Mouse (Mus musculus) stomach, embryonic 15.5 days (tissue): Measurements from ENCODE around the gene Pomt2. TPM values are rescaled to one million over a fixed set of nuclear protein-coding genes. Genes with fewer than 3 reads are reported as not detected.

ENCODE experiments used
- ATAC-seq: fragments of 200-750 bp; cut with Nextera tagmentation; 2 replicates; pipeline ENCODE4 v1.8.0; 2017; ENCODE audit warnings: low read depth, moderate number of reproducible peaks, moderate TSS enrichment; ENCODE audit not compliant: insufficient read depth, low FRiP score
- H3K27ac ChIP-seq: fragments of 300-500 bp; sonication (generic); 2 replicates; pipeline ENCODE4 v1.5.1; 2015; ENCODE audit warnings: mild to moderate bottlenecking, inconsistent platforms
- H3K27me3 ChIP-seq: fragments of 300-500 bp; sonication (generic); replicated peaks from 2 replicates; pipeline ENCODE4 v1.6.1; 2015; ENCODE audit warnings: inconsistent platforms
- H3K36me3 ChIP-seq: fragments of 300-500 bp; sonication (generic); 2 replicates; pipeline ENCODE4 v1.6.1; 2015; ENCODE audit warnings: inconsistent platforms
- H3K4me1 ChIP-seq: fragments of 300-500 bp; sonication (generic); 2 replicates; pipeline ENCODE4 v1.6.1; 2015; ENCODE audit warnings: inconsistent platforms
- H3K4me2 ChIP-seq: fragments of 300-500 bp; sonication (generic); 2 replicates; pipeline ENCODE4 v1.6.1; 2015; ENCODE audit warnings: mild to moderate bottlenecking, inconsistent platforms
- H3K4me3 ChIP-seq: fragments of 300-500 bp; sonication (generic); replicated peaks from 2 replicates; pipeline ENCODE4 v1.5.1; 2015; ENCODE audit warnings: inconsistent platforms
- H3K9ac ChIP-seq: fragments of 300-500 bp; sonication (generic); 2 replicates; pipeline ENCODE4 v1.6.1; 2015; ENCODE audit warnings: inconsistent platforms
- H3K9me3 ChIP-seq: fragments of 300-500 bp; sonication (generic); 2 replicates; pipeline ENCODE4 v1.6.1; 2016; ENCODE audit warnings: inconsistent platforms
- WGBS: fragments of 180-500 bp; shearing (Covaris S2); methylation state at CpG from one replicate; pipeline ENCODE4 v1.1.7; 2015; 5-methylcytosine and 5-hydroxymethylcytosine counted together
- polyA plus RNA-seq: library from polyadenylated mRNA; unstranded; fragments of >200 nt; fragmentation: Nextera tagmentation; extraction: Ambion mirVana; gene quantifications from 2 replicates; pipeline ENCODE4 v1.2.1, GENCODE M21; 2015

Pomt2 gene
- polyA plus RNA-seq, 1 experiment from 2014 or later: 12.3 TPM

GRCm38 (mm10) chr12:87087236-87087635 lies 60.5 kb downstream of the Pomt2 start:
- H3K9me3 ChIP-seq: no peaks in the 10 kb centered on the region
- H3K4me3 ChIP-seq: no peak overlapping the region
- H3K4me1 ChIP-seq: no peaks in the 10 kb centered on the region
- no peaks in the 10 kb centered on the region for H3K27me3 ChIP-seq
- ATAC-seq: no peak
- H3K27ac ChIP-seq: no peak overlapping the region
- WGBS: 60% methylated on average over 7 of the region's 7 CpGs
- no peak overlapping the region for H3K9ac ChIP-seq
- H3K36me3 ChIP-seq: no peaks in the 10 kb centered on the region
- no peak overlapping the region for H3K4me2 ChIP-seq

GRCm38 (mm10) chr12:87082797-87083196 lies 65.0 kb downstream of the Pomt2 start:
- H3K27ac ChIP-seq: no peak overlapping the region
- no peaks in the 10 kb centered on the region for H3K27me3 ChIP-seq
- H3K9ac ChIP-seq: no peak overlapping the region
- H3K9me3 ChIP-seq: no peaks in the 10 kb centered on the region
- no peak overlapping the region for H3K4me3 ChIP-seq
- no peak overlapping the region for H3K4me2 ChIP-seq
- ATAC-seq: no peak
- H3K4me1 ChIP-seq: no peaks in the 10 kb centered on the region
- H3K36me3 ChIP-seq: no peaks in the 10 kb centered on the region
- WGBS: 78% methylated on average over 8 of the region's 8 CpGs

DNA sequence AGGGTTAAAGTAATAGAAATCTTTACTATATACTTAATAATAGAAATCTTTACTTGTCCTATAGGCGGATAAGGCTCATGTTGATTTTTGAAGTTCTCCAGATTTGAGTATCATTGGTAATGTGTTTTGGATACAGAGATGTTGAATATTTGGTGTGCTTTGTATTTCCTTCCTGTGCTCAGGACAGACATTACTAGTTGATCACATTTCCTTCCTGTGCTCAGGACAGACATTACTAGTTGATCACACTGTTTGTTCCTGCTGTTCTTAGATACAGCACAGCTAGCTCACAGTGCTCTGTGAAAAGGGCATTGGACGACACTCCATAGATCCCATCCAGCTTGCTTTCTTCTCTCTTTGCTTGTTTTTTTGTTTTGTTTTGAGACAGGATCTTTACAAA lies 71.2 kb downstream of the Pomt2 start:
- Histone ChIP-seq H3K4me2 (no peak overlapping the region), H3K27ac (no peak overlapping the region), H3K27me3 (no peaks in the 10 kb centered on the region), H3K4me1 (no peaks in the 10 kb centered on the region), H3K36me3 (no peaks in the 10 kb centered on the region), H3K4me3 (no peak overlapping the region), H3K9ac (no peak overlapping the region), H3K9me3 (no peaks in the 10 kb centered on the region)
- no peak for ATAC-seq
- WGBS: 83% methylated on average over 2 of the region's 2 CpGs

DNA sequence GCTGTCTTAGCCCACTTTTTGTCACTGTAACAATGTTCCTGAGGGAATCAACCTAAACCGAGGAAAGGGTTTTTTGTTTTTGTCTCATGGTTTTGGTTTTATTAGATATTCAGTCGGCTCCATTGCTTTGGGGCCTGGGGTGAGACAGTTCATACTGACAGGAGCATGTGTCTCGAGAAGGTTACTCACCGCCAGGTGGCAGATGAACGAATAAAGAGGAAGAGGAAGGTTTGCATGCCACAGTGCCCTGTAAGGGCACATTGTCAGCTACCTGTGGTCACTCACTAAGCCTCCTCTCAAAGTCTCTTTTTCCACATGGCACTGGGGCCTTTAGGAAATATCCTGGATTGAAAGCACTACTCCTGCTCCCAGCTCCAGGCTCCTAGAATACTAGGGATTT lies 77.2 kb downstream of the Pomt2 start:
- H3K4me2 ChIP-seq: no peak overlapping the region
- H3K27ac ChIP-seq: no peak overlapping the region
- 69% methylated on average over 5 of the region's 5 CpGs for WGBS
- H3K27me3 ChIP-seq: no peaks in the 10 kb centered on the region
- no peaks in the 10 kb centered on the region for H3K36me3 ChIP-seq
- no peak for ATAC-seq
- H3K4me1 ChIP-seq: no peaks in the 10 kb centered on the region
- no peak overlapping the region for H3K4me3 ChIP-seq
- no peaks in the 10 kb centered on the region for H3K9me3 ChIP-seq
- no peak overlapping the region for H3K9ac ChIP-seq

DNA sequence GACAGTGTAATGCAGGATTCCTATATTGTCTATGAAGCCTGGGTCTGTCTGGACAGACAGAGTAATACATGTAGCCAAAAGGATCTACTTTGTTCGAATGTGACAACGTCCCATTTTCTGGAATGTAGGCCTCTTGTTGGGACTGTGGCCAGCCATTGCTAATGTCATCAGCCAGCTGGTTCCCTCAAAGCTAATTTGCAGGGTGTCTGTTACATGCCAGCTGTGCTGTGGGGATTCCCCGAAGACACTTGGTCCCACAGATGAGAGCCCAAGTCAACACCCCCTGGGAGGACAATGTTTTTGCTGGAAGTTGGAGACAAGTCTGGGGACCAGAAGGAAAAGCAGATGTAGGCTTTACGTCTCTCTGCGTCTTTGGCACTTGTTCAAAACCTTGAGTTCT lies 81.3 kb downstream of the Pomt2 start:
- no peaks in the 10 kb centered on the region for H3K9me3 ChIP-seq
- no peak for ATAC-seq
- no peak overlapping the region for H3K9ac ChIP-seq
- H3K4me2 ChIP-seq: no peak overlapping the region
- 78% methylated on average over 5 of the region's 5 CpGs for WGBS
- no peaks in the 10 kb centered on the region for H3K36me3 ChIP-seq
- no peaks in the 10 kb centered on the region for H3K27me3 ChIP-seq
- H3K4me3 ChIP-seq: no peak overlapping the region
- no peaks in the 10 kb centered on the region for H3K4me1 ChIP-seq
- no peak overlapping the region for H3K27ac ChIP-seq

DNA sequence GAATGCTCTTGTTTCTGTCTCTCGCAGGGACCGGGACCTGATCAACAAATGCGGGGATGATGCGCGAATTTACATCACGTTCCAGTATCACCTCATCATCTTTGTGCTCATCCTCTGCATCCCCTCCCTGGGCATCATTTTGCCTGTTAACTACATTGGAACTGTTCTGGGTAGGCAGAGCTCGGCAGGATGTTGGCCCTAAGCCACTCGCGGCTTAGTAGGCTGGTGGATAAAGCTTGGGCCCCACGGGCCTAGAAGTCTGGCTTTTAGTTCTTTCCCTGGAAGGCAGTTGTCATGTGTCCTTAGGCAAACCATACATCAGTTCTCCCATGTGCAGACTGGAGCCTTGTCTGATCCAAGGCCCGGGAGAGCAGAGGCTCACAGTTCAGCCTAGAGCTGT lies 82.3 kb downstream of the Pomt2 start:
- Histone ChIP-seq H3K27me3 (no peaks in the 10 kb centered on the region), H3K9ac (no peak overlapping the region), H3K36me3 (no peaks in the 10 kb centered on the region), H3K27ac (no peak overlapping the region), H3K4me3 (no peak overlapping the region), H3K9me3 (no peaks in the 10 kb centered on the region), H3K4me1 (no peaks in the 10 kb centered on the region), H3K4me2 (no peak overlapping the region)
- no peak for ATAC-seq
- WGBS: 83% methylated on average over 11 of the region's 11 CpGs

DNA sequence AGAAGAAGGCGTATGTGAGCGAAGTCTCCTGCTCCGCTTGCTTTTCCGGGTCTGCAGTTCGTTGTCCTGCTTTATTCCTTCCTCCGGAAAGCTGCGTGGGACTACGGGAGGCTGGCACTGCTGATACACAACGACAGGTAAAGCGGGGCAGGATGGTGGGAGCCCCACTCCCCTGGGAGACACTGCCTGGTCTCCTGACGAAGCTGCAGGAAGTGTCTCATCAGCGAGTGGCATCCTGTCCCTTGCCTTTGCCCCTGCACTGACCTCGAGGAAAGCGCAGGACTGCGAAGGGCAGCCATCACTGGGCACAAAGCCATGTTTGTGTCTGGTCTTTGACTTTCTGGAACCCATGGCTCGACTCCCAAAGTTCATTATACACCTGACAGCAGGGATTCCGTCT lies 90.7 kb downstream of the Pomt2 start:
- no peak overlapping the region for H3K4me2 ChIP-seq
- no peaks in the 10 kb centered on the region; the same call in 1 of the 2 replicates for H3K27me3 ChIP-seq
- 62% methylated on average over 17 of the region's 17 CpGs for WGBS
- ATAC-seq: no peak
- no peaks in the 10 kb centered on the region for H3K9me3 ChIP-seq
- no peak overlapping the region for H3K27ac ChIP-seq
- H3K4me3 ChIP-seq: no peak overlapping the region
- H3K4me1 ChIP-seq: no peaks in the 10 kb centered on the region
- H3K36me3 ChIP-seq: no peaks in the 10 kb centered on the region
- H3K9ac ChIP-seq: no peak overlapping the region

Other genes starting within 250 kb of the Pomt2 start
- 15.4 and 15.7 TPM in 2 replicates for gene Cipc, start 200.9 kb downstream of the Pomt2 start, polyA plus RNA-seq
- 0.42 and 0.53 TPM in 2 replicates for gene Zdhhc22, start 157.5 kb downstream of the Pomt2 start, polyA plus RNA-seq
- gene Tmem63c, start 126.6 kb downstream of the Pomt2 start, polyA plus RNA-seq: 0.76 and 1.2 TPM in 2 replicates
- 2.4 and 2.6 TPM in 2 replicates for gene Ngb, start 45.4 kb downstream of the Pomt2 start, polyA plus RNA-seq
- 37.5 and 38.0 TPM in 2 replicates for gene Gstz1, start 803 bp downstream of the Pomt2 start, polyA plus RNA-seq
- gene Samd15, start 51.8 kb upstream of the Pomt2 start, polyA plus RNA-seq: 1.7 and 2.5 TPM in 2 replicates
- gene Tmed8, start 52.5 kb upstream of the Pomt2 start, polyA plus RNA-seq: 2.1 and 2.2 TPM in 2 replicates
- 0.37 and 0.59 TPM in 2 replicates for gene Noxred1, start 90.8 kb upstream of the Pomt2 start, polyA plus RNA-seq
- gene Vipas39, start 118.3 kb upstream of the Pomt2 start, polyA plus RNA-seq: 35.6 TPM in 2 replicates
- gene Ahsa1, start 118.5 kb upstream of the Pomt2 start, polyA plus RNA-seq: 206 and 228 TPM in 2 replicates
- 0.44 and 0.54 TPM in 2 replicates for gene Ism2, start 151.7 kb upstream of the Pomt2 start, polyA plus RNA-seq
- gene Sptlc2, start 240.4 kb upstream of the Pomt2 start, polyA plus RNA-seq: 98.8 and 99.1 TPM in 2 replicates